Mouse (Mus musculus): ENCODE results near the gene Gpr173.

GRCm38 (mm10) chrX:152323584-152323983, 44.9 kb downstream of the Gpr173 start:
- TF ChIP-seq GATA2 (IDR thresholded peaks at IDR 0.05; ENCODE audit: borderline replicate concordance, low read depth, low read length): no peak
- no peak for TF ChIP-seq GATA1 (IDR thresholded peaks at IDR 0.05; ENCODE audit: borderline replicate concordance, low read length)
- no peak for TF ChIP-seq CTCF (IDR thresholded peaks at IDR 0.05; ENCODE audit: low read depth, low read length)
- no peak for TF ChIP-seq POLR2AphosphoS5 (IDR thresholded peaks at IDR 0.05; ENCODE audit: insufficient replicate concordance, low read depth, low read length)
- no peak for TF ChIP-seq TAL1 (conservative IDR thresholded peaks at IDR 0.05; ENCODE audit: low read depth, low read length)
